Mouse (Mus musculus) liver, embryonic 14.5 days (tissue): ENCODE measurements around the gene Arhgdig.

Experiments used
- CTCF ChIP-seq: IDR thresholded peaks from 2 replicates; pipeline ENCODE4 v1.5.1; 2016; ENCODE audit warnings: antibody characterized with exemption, low read depth, control low read depth
- EP300 ChIP-seq: IDR thresholded peaks from 2 replicates; pipeline ENCODE4 v1.6.1; 2016; ENCODE audit warnings: antibody characterized with exemption, low read depth

DNA sequence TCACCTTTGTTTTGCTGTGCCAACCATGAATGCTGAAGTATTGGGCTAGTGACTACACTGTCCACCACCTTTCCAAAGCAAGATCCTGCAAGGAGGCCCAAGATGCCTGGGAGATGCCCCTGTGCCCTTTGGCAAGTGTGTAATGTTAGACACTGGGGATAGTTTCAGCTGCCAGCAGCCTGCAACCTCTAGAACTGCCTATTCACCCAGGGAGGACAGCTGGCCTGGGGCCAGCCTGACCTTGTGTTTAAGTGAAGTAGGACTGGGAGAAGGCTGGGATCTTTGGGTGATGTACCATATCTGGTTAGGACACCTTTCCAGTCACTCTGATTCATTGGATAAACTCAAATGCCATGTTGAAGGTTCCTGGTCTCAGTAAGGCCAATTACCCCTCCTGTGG, 5.6 kb downstream of the Arhgdig start:
- no peak for TF ChIP-seq CTCF
- TF ChIP-seq EP300 = no peak
